Mouse (Mus musculus) retina, postnatal 7 days (tissue): ENCODE data around the gene Ushbp1.
"Not testable (repeated sequence)": the region's sequence is repeated elsewhere in the genome, so short reads cannot be mapped to it uniquely, and the experiment has no call there.

ENCODE experiments used
- DNase-seq: peaks from one replicate; pipeline ENCODE4 v3.0.0-alpha.2; 2012; ENCODE audit warnings: low read depth, low spot score

The Ushbp1 gene

GRCm38 (mm10) chr8:71370711-71371235 is 24.8 kb downstream of the Ushbp1 start:
- no peak for DNase-seq

GRCm38 (mm10) chr8:71369040-71369718 is 26.4 kb downstream of the Ushbp1 start:
- no peak for DNase-seq

- no peak for DNase-seq
These were observed 27.2 kb downstream of the Ushbp1 start for GRCm38 (mm10) chr8:71368366-71368765.

GRCm38 (mm10) chr8:71367529-71368176 is 27.9 kb downstream of the Ushbp1 start:
- no peak for DNase-seq

GRCm38 (mm10) chr8:71366771-71367528 is 28.7 kb downstream of the Ushbp1 start, which contains the start of gene Use1:
Gene Use1, plus strand, starts transcription at chr8:71366848.
- DNase-seq = peak; percentile 82

GRCm38 (mm10) chr8:71358026-71358425 is 37.6 kb downstream of the Ushbp1 start:
- DNase-seq = no peak

GRCm38 (mm10) chr8:71351520-71351919 is 44.1 kb downstream of the Ushbp1 start:
- no peak for DNase-seq

- DNase-seq = no peak
These were observed 44.5 kb downstream of the Ushbp1 start for GRCm38 (mm10) chr8:71351117-71351516.

- no peak for DNase-seq
These were observed 49.0 kb downstream of the Ushbp1 start for GRCm38 (mm10) chr8:71346581-71346980.

GRCm38 (mm10) chr8:71340625-71341024 is 55.0 kb downstream of the Ushbp1 start:
- DNase-seq = peak; percentile 37

GRCm38 (mm10) chr8:71337834-71338233 is 57.8 kb downstream of the Ushbp1 start:
- DNase-seq = not testable (repeated sequence)
